Mouse (Mus musculus) liver, embryonic 13.5 days (tissue): Measurements from ENCODE around the gene Ptprd. TPM values are rescaled to one million over a fixed set of nuclear protein-coding genes. Genes with fewer than 3 reads are reported as not detected.

Source experiments
- ATAC-seq: fragments of 200-750 bp; cut with Nextera tagmentation; 2 replicates; pipeline ENCODE4 v1.8.0; 2017; ENCODE audit warnings: low read depth, mild to moderate bottlenecking, moderate number of reproducible peaks, moderate library complexity
- DNase-seq: peaks from one replicate; pipeline ENCODE4 v3.0.0; 2022
- H3K27ac ChIP-seq: fragments of 300-500 bp; sonication (generic); 2 replicates; pipeline ENCODE4 v1.5.1; 2015; ENCODE audit warnings: moderate library complexity, mild to moderate bottlenecking, inconsistent platforms
- H3K27me3 ChIP-seq: fragments of 300-500 bp; sonication (generic); 2 replicates; pipeline ENCODE4 v1.6.1; 2015; ENCODE audit warnings: mild to moderate bottlenecking, inconsistent platforms
- H3K36me3 ChIP-seq: fragments of 300-500 bp; sonication (generic); 2 replicates; pipeline ENCODE4 v1.6.1; 2015; ENCODE audit warnings: mild to moderate bottlenecking, inconsistent platforms
- H3K4me1 ChIP-seq: fragments of 300-500 bp; sonication (generic); replicated peaks from 2 replicates; pipeline ENCODE4 v1.6.1; 2015; ENCODE audit warnings: inconsistent platforms
- H3K4me2 ChIP-seq: fragments of 300-500 bp; sonication (generic); 2 replicates; pipeline ENCODE4 v1.6.1; 2015; ENCODE audit warnings: inconsistent platforms, mild to moderate bottlenecking, moderate library complexity
- H3K4me3 ChIP-seq: fragments of 300-500 bp; sonication (generic); replicated peaks from 2 replicates; pipeline ENCODE4 v1.5.1; 2015; ENCODE audit warnings: mild to moderate bottlenecking, inconsistent platforms
- H3K9ac ChIP-seq: fragments of 300-500 bp; sonication (generic); 2 replicates; pipeline ENCODE4 v1.6.1; 2015; ENCODE audit warnings: mild to moderate bottlenecking, inconsistent platforms
- H3K9me3 ChIP-seq: fragments of 300-500 bp; sonication (generic); replicated peaks from 2 replicates; pipeline ENCODE4 v1.6.1; 2016; ENCODE audit warnings: inconsistent platforms
- WGBS: fragments of 180-500 bp; shearing (Covaris S2); methylation state at CpG from one replicate; pipeline ENCODE4 v1.1.7; 2015; ENCODE audit not compliant: insufficient replicate concordance; 5-methylcytosine and 5-hydroxymethylcytosine counted together
- polyA plus RNA-seq: library from polyadenylated mRNA; unstranded; fragments of >200 nt; fragmentation: Nextera tagmentation; extraction: Ambion mirVana; gene quantifications from 2 replicates; pipeline ENCODE4 v1.2.1, GENCODE M21; 2015

Ptprd gene
- polyA plus RNA-seq, 1 experiment from 2014 or later, result 1.8 TPM

DNA sequence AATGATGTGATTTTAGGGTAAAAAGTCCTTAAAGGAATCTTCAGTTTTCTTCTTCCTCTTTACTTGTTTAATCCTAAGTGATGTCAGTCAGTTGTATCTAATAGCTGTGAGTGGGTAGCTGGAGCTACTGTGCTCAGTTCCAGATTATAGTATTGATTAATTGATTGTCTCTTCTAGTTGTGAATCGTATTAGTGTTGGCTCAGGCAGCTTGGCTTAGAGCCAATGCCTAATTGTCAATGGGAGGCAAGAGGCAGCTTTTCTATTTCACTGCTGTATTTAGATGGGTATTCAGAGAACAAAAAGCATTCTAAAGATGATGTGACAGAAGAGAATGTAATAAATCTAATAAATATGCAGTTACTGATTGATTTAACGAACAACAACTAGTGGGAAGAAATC, 1461.1 kb downstream of the Ptprd start:
- Histone ChIP-seq H3K4me3 (no peak overlapping the region), H3K36me3 (no peaks in the 10 kb centered on the region), H3K4me2 (no peak overlapping the region), H3K27ac (no peak overlapping the region), H3K27me3 (no peaks in the 10 kb centered on the region), H3K9ac (no peak overlapping the region), H3K9me3 (no peaks in the 10 kb centered on the region), H3K4me1 (no peaks in the 10 kb centered on the region)
- WGBS, result 47% methylated on average over 2 of the region's 2 CpGs
- DNase-seq (no peak), ATAC-seq (no peak)

DNA sequence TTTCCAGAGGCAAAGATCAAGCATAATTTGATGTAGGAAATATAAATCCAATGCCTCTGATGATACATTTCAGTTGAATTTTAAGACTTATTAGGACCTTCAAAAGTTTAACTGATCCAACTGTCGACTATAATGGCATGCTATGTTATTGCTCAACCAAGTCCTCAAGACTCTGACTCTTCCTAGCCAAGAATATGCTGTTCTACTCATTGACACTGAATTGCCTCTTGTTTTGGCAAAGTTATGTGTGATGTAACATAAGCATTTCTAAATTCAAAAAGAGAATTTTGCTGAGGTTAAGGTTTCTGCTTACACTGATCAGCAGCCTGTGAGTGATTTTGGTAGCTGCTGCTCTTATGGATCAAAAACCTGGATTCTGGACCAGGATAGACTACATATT, 1475.9 kb downstream of the Ptprd start:
- Histone ChIP-seq H3K27me3 (no peaks in the 10 kb centered on the region), H3K9ac (no peak overlapping the region), H3K4me2 (no peak overlapping the region), H3K36me3 (no peaks in the 10 kb centered on the region), H3K4me1 (no peaks in the 10 kb centered on the region), H3K4me3 (no peak overlapping the region), H3K27ac (no peak overlapping the region), H3K9me3 (no peaks in the 10 kb centered on the region)
- WGBS, result 22% methylated on average over 1 of the region's 1 CpGs
- ATAC-seq (no peak), DNase-seq (no peak)

DNA sequence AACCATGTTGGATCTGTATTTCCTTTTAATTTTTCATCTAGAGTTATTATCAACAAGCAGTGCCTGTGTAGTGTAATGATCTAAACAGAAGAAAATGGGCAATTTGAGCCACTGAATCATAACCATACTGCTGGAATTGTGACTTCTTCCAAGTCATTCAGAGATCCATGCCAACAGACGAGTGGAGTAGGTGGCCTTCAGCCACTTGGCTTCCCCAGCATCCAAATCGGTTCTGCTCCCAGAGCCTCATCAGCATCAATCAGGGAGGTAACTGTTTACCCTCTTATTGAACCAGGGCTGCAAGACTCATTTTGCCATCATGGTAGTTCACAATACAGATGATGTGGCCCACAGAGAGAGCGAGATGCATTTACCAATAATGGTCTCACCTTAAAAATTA, 1536.0 kb downstream of the Ptprd start:
- Histone ChIP-seq H3K36me3 (no peaks in the 10 kb centered on the region), H3K4me1 (no peaks in the 10 kb centered on the region), H3K4me2 (no peak overlapping the region), H3K27ac (no peak overlapping the region), H3K9me3 (no peaks in the 10 kb centered on the region), H3K9ac (no peak overlapping the region), H3K27me3 (no peaks in the 10 kb centered on the region), H3K4me3 (no peak overlapping the region)
- WGBS, result 48% methylated on average over 3 of the region's 3 CpGs
- DNase-seq, result no peak
- no peak for ATAC-seq

DNA sequence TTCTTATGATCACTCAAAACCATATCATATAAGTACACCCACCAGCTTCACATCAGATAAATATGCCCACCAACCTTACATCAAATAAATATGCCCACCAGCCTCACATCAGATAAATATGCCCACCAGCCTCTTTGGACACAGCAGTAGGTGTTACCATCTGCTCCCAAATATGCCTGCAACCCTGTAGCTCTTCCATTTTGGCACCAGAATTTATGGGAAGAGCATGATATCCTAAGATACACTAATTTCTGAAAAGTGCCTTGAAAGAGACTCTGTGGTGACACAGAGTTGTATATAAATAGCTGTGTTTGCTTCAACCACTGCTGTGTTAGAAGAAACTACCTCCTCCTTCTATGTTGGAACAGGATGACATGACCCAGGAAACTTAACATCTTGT, 1538.5 kb downstream of the Ptprd start:
- Histone ChIP-seq H3K36me3 (no peaks in the 10 kb centered on the region), H3K9ac (no peak overlapping the region), H3K27me3 (no peaks in the 10 kb centered on the region), H3K4me2 (no peak overlapping the region), H3K4me3 (no peak overlapping the region), H3K4me1 (no peaks in the 10 kb centered on the region), H3K9me3 (no peaks in the 10 kb centered on the region), H3K27ac (no peak overlapping the region)
- DNase-seq (no peak), ATAC-seq (no peak)

DNA sequence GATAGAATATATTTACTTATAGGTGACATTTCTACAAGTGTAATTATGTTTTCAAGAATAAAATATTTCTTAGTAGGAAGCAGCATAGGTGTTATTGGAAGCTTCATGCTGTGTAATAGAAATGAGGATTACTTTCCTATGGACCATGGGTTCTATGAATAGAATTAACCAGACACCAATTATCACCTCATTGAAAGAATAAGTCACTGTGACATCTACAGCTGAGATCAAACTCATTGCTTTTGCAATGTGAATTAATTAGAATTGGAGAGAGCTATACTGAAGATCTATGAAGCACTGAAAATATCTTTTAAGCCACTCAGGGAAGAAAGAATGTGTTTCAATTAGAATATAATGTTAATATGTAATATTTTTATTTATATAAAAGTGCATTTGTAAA, 1539.1 kb downstream of the Ptprd start:
- Histone ChIP-seq H3K9ac (no peak overlapping the region), H3K4me2 (no peak overlapping the region), H3K27ac (no peak overlapping the region), H3K27me3 (no peaks in the 10 kb centered on the region), H3K36me3 (no peaks in the 10 kb centered on the region), H3K9me3 (no peaks in the 10 kb centered on the region), H3K4me3 (no peak overlapping the region), H3K4me1 (no peaks in the 10 kb centered on the region)
- ATAC-seq, result no peak
- no peak for DNase-seq

DNA sequence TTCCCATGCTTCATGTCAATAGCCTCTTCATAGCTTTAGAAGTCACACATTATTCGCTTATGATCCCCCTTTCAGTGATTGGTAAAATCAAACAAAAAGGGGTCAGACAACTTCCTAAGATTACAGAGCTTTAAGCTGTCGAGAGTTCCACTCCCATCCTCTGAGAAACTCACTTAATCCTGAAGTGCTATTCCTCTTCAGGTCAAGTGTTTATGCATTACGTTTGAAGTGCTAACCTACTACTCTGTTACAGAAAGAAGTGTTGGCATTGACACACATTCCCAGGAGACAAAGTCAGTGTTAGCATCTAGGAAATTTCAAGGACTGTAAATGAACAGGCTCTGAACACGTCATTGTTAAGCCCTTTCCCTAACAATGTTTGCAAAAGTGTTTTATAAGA, 1550.0 kb downstream of the Ptprd start:
- DNase-seq, result no peak
- WGBS, result 44% methylated on average over 4 of the region's 4 CpGs
- no peaks in the 10 kb centered on the region for H3K9me3 ChIP-seq
- H3K36me3 ChIP-seq, result no peaks in the 10 kb centered on the region
- ATAC-seq, result no peak
- no peak overlapping the region for H3K4me3 ChIP-seq
- H3K27ac ChIP-seq, result no peak overlapping the region
- no peaks in the 10 kb centered on the region for H3K27me3 ChIP-seq
- no peaks in the 10 kb centered on the region for H3K4me1 ChIP-seq
- H3K4me2 ChIP-seq, result no peak overlapping the region
- H3K9ac ChIP-seq, result no peak overlapping the region

DNA sequence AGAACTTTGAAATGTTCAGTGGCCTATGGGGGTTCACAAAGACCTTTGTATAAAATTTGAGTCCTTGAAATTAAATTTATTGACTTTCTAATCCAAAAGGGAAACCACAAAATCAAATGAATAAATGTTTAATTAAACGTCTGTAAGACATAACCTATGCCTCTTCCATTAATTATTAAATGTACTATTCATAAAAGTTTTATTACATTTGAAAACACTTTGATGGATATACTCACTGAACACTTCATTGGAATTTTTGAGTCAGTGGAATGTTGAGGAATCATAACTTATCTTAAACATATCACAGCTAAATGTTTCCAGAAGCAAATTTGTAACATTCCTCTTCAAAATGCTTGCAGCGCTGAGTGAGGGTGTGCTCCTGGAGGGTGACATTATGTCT, 1551.6 kb downstream of the Ptprd start:
- DNase-seq (no peak), ATAC-seq (no peak)
- Histone ChIP-seq H3K36me3 (no peaks in the 10 kb centered on the region), H3K4me2 (no peak overlapping the region), H3K27me3 (no peaks in the 10 kb centered on the region), H3K9me3 (no peaks in the 10 kb centered on the region), H3K4me1 (no peaks in the 10 kb centered on the region), H3K27ac (no peak overlapping the region), H3K4me3 (no peak overlapping the region), H3K9ac (no peak overlapping the region)
- WGBS, result 57% methylated on average over 2 of the region's 2 CpGs

DNA sequence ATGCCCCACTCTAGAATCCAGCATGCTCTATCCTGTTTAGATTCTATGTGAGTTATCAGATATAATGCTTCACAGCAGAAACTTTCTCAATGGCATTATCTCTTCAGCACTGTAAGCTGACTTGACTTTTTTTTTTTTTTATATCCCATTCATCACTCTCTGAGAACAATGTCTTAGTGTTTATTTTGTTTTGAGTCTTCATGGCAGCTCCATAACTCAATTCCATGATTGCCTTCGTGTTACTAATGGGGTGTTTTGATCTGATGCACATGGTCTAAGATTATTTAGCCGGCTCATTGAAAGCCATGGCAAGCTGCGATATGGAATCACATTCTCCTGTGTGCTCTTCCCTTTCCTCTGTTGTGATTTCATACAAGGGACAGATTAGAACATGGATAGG, 1555.0 kb downstream of the Ptprd start:
- H3K27ac ChIP-seq, result no peak overlapping the region
- 67% methylated on average over 3 of the region's 3 CpGs for WGBS
- no peak overlapping the region for H3K4me2 ChIP-seq
- H3K9ac ChIP-seq, result no peak overlapping the region
- no peak overlapping the region for H3K4me3 ChIP-seq
- H3K36me3 ChIP-seq, result no peaks in the 10 kb centered on the region
- H3K27me3 ChIP-seq, result no peaks in the 10 kb centered on the region
- ATAC-seq, result no peak
- DNase-seq, result no peak
- no peaks in the 10 kb centered on the region for H3K4me1 ChIP-seq
- no peaks in the 10 kb centered on the region for H3K9me3 ChIP-seq

DNA sequence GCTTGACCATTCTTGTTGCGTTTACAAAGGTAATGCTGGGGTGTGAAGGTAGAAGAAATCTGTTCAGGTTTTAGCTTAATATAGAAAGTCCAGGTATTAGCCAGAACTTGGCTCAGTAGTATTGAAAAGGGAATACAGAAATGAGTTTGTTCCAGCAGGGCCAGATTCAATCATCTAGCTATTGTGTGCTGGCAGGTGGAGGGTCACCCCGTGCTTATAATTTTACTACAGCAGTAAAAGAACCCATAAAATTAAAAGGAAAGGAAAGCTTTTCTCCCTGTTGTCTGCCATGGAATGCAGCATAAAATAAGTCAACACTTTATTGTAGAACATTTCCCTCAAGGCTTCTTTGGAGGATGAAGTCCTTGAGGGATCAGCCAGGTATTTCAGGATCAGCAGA, 1558.8 kb downstream of the Ptprd start:
- ATAC-seq (no peak), DNase-seq (no peak)
- Histone ChIP-seq H3K27ac (no peak overlapping the region), H3K4me1 (no peaks in the 10 kb centered on the region), H3K36me3 (no peaks in the 10 kb centered on the region), H3K4me3 (no peak overlapping the region), H3K9me3 (no peaks in the 10 kb centered on the region), H3K27me3 (no peaks in the 10 kb centered on the region), H3K9ac (no peak overlapping the region), H3K4me2 (no peak overlapping the region)
- WGBS, result 76% methylated on average over 2 of the region's 2 CpGs

DNA sequence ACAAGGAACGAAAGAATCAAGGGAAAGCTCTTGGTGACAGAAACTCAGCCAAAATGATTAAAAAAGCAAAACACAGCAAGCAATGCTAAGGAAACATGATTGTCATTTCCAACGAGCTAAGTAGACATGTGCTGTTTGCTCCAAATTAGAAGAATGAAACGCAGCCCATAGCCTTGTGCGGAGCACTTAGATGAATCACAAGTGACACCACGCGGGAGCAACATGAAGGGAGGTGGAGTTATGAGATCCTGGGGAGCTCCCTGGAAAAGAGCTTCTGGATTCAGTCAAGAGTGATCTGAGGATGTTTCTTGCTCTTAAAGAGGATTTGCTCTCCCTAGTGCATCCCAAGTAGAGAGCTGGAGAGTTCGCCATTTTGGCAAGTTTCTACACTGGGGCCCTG, 1590.0 kb downstream of the Ptprd start:
- no peaks in the 10 kb centered on the region for H3K36me3 ChIP-seq
- no peak overlapping the region for H3K27ac ChIP-seq
- no peak overlapping the region for H3K4me3 ChIP-seq
- DNase-seq (no peak), ATAC-seq (no peak)
- no peaks in the 10 kb centered on the region for H3K27me3 ChIP-seq
- WGBS, result 68% methylated on average over 7 of the region's 7 CpGs
- no peak overlapping the region for H3K4me2 ChIP-seq
- no peaks in the 10 kb centered on the region for H3K9me3 ChIP-seq
- H3K4me1 ChIP-seq, result no peaks in the 10 kb centered on the region
- no peak overlapping the region for H3K9ac ChIP-seq

DNA sequence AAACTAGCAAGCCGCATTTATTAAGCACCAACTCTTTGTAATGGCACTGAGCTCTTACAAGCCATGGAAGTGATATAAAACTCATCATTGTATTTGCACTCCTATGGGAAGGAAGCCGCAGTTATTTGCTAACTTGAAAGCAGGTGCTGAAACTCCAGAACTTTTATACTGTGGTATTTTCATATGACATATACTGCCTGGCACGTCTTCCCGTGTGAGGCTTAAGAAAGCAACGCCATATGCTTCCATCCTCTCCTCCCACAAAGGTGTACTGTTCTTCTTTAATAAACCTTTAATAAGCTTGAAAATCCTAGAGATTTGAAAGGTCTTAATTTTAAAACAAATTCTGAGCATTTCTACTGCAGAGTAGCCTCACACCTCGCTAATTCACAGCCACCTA, 1595.1 kb downstream of the Ptprd start:
- H3K9me3 ChIP-seq, result no peaks in the 10 kb centered on the region
- H3K9ac ChIP-seq, result no peak overlapping the region
- H3K4me2 ChIP-seq, result no peak overlapping the region
- DNase-seq (no peak), ATAC-seq (no peak)
- no peak overlapping the region for H3K4me3 ChIP-seq
- H3K27me3 ChIP-seq, result no peaks in the 10 kb centered on the region
- H3K4me1 ChIP-seq, result no peaks in the 10 kb centered on the region
- H3K36me3 ChIP-seq, result no peaks in the 10 kb centered on the region
- 76% methylated on average over 6 of the region's 6 CpGs for WGBS
- H3K27ac ChIP-seq, result no peak overlapping the region

DNA sequence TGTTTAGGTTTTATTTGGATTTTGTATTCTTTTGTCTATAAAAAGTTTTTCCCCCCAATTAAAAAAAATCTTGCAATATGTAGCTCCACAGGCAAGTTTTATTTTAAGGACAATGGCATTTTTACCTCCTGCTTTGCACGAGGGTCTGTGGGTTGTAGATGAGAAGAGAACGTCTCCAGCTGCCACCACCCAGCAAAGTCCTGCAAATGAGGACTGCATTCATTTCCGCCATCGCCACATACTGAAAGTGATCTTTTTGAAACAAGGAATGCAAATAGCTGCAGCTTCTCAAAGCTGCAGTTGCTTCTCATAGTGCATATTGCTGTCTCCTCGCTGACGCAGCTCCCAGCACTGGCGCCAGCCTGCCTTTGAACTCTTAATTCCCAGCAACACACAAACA, 1603.5 kb downstream of the Ptprd start:
- H3K9ac ChIP-seq, result no peak overlapping the region
- H3K4me1 ChIP-seq, result no peaks in the 10 kb centered on the region
- H3K27ac ChIP-seq, result no peak overlapping the region
- H3K4me2 ChIP-seq, result no peak overlapping the region
- no peak overlapping the region for H3K4me3 ChIP-seq
- H3K27me3 ChIP-seq, result no peaks in the 10 kb centered on the region
- DNase-seq (no peak), ATAC-seq (no peak)
- WGBS, result 46% methylated on average over 7 of the region's 7 CpGs
- H3K36me3 ChIP-seq, result no peaks in the 10 kb centered on the region
- no peaks in the 10 kb centered on the region for H3K9me3 ChIP-seq

DNA sequence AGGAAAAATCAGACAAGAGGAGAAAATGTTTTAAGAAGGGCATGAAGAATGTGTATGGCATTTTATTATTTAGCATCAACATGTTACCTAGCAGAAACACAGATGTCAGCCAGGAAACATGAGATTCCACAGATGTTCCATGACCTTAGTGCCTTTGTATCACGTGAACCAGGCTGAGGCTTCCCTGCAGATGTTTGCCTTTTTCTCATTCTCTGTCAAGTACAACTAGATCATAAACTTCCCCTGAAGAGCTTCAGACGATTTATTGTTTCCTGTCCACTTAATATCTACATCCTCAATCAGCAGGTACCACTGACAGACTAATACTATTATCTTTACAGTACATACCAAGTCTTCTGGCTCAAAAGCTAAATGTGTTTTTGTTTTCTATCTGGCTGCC, 1605.0 kb downstream of the Ptprd start:
- 27% methylated on average over 2 of the region's 2 CpGs for WGBS
- H3K4me1 ChIP-seq, result no peaks in the 10 kb centered on the region
- H3K9ac ChIP-seq, result no peak overlapping the region
- no peak overlapping the region for H3K4me2 ChIP-seq
- H3K4me3 ChIP-seq, result no peak overlapping the region
- H3K36me3 ChIP-seq, result no peaks in the 10 kb centered on the region
- H3K27ac ChIP-seq, result no peak overlapping the region
- ATAC-seq (no peak), DNase-seq (no peak)
- no peaks in the 10 kb centered on the region for H3K9me3 ChIP-seq
- no peaks in the 10 kb centered on the region for H3K27me3 ChIP-seq
